Mouse (Mus musculus): ENCODE measurements around the gene Fmo2. TPM values are rescaled to one million over a fixed set of nuclear protein-coding genes. Genes with fewer than 3 reads are reported as not detected.
A peak's percentile ranks its signal among the peaks of the same experiment; 100 is the strongest.

Fmo2 gene
- polyA plus RNA-seq, 1 experiment from 2014 or later, result 5.2 TPM

- Histone ChIP-seq H3K9me3 (ENCODE audit: control insufficient read depth, low read length) (peaks cover 5% of the 10 kb centered on the region; the same call in 1 of the 2 replicates), H3K4me1 (ENCODE audit: control insufficient read depth, insufficient read depth, low read length) (peaks cover 12% of the 10 kb centered on the region), H3K4me3 (ENCODE audit: low read depth, low read length) (no peak overlapping the region), H3K36me3 (ENCODE audit: control insufficient read depth, insufficient read depth, low read length) (no peaks in the 10 kb centered on the region), H3K27ac (replicated peaks; ENCODE audit: low read depth, low read length) (no peak overlapping the region), H3K27me3 (replicated peaks; ENCODE audit: control insufficient read depth, insufficient read depth, low read length) (no peaks in the 10 kb centered on the region), H3K9ac (ENCODE audit: low read depth, low read length) (no peak overlapping the region), H3K4me2 (ENCODE audit: low read depth, low read length) (no peak overlapping the region)
- DNase-seq (ENCODE audit: low spot score), result no peak
- ATAC-seq (ENCODE audit: low read depth), result no peak
- 85% methylated on average over 5 of the region's 5 CpGs for WGBS
Observed at GRCm38 (mm10) chr1:162864279-162864678, 34.2 kb downstream of the Fmo2 start.

- ATAC-seq (ENCODE audit: low read depth), result no peak
- Histone ChIP-seq H3K4me1 (ENCODE audit: control insufficient read depth, insufficient read depth, low read length) (peaks cover 15% of the 10 kb centered on the region), H3K9ac (ENCODE audit: low read depth, low read length) (no peak overlapping the region), H3K27ac (replicated peaks; ENCODE audit: low read depth, low read length) (no peak overlapping the region), H3K27me3 (replicated peaks; ENCODE audit: control insufficient read depth, insufficient read depth, low read length) (no peaks in the 10 kb centered on the region), H3K4me3 (ENCODE audit: low read depth, low read length) (no peak overlapping the region), H3K36me3 (ENCODE audit: control insufficient read depth, insufficient read depth, low read length) (no peaks in the 10 kb centered on the region), H3K9me3 (ENCODE audit: control insufficient read depth, low read length) (peaks cover 5% of the 10 kb centered on the region; the same call in 1 of the 2 replicates), H3K4me2 (ENCODE audit: low read depth, low read length) (no peak overlapping the region)
- WGBS, result 84% methylated on average over 3 of the region's 3 CpGs
- DNase-seq (ENCODE audit: low spot score), result no peak
Observed at GRCm38 (mm10) chr1:162863579-162863978, 34.9 kb downstream of the Fmo2 start.

DNA sequence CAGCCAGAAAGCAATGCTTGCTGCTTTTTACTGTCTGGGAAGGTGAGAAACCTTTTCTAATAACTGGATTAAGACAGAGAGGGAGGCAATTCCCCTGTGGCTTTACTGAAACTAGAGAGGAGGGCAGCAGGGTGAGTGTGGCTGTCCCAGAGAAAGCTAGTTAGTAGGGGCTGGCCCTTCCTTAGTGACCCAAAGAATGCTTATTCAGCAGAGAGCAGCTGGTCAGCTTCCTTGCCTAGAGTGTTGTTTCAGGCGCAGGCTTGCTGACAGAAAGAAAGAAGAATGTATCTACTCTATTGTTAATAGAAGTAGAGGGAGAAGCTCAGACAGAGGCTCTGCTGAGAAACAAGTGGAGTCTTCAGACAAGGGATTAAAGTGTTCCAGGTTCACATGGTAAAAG is 36.2 kb downstream of the Fmo2 start:
- 42% methylated on average over 1 of the region's 1 CpGs for WGBS
- H3K27ac ChIP-seq (replicated peaks; ENCODE audit: low read depth, low read length), result no peak overlapping the region
- ATAC-seq (ENCODE audit: low read depth) (no peak), DNase-seq (ENCODE audit: low spot score) (no peak)
- no peak overlapping the region for H3K4me3 ChIP-seq (ENCODE audit: low read depth, low read length)
- no peaks in the 10 kb centered on the region for H3K27me3 ChIP-seq (replicated peaks; ENCODE audit: control insufficient read depth, insufficient read depth, low read length)
- H3K36me3 ChIP-seq (ENCODE audit: control insufficient read depth, insufficient read depth, low read length), result no peaks in the 10 kb centered on the region
- H3K9ac ChIP-seq (ENCODE audit: low read depth, low read length), result no peak overlapping the region
- no peak overlapping the region for H3K4me2 ChIP-seq (ENCODE audit: low read depth, low read length)
- peaks cover 15% of the 10 kb centered on the region for H3K4me1 ChIP-seq (ENCODE audit: control insufficient read depth, insufficient read depth, low read length)
- H3K9me3 ChIP-seq (ENCODE audit: control insufficient read depth, low read length), result no peaks in the 10 kb centered on the region

DNA sequence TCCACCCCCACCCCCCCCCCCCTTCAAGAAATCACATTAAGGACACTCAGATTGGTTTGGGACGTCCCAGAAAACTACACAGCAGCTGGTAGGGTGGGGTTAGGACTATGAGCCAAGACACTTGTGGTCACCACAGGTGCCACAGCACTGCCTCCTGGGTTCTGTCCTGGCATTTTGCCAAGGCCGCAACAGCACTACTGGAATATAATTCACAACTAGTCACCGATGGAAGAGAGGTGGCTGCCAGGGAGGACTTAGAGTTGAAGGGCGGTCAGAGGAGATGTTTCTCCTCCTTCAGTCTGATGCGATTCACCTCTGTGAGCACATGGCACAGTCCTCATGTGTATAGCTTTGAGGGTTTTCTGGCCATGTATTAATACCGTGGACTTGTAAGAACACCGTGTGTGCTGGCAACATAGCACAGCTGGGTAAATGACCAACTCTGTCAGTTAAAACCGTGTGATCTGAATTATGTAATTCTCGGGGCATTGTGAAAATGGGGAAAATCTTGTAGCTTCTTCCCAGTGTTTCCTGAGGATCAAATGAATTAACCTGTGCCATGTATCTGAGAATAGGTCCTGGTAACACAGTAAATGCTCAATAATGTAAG is 38.4 kb downstream of the Fmo2 start:
- ATAC-seq (ENCODE audit: low read depth), result peak; percentile 74; the same call in 1 of the 2 replicates
- peak; percentile 81 for DNase-seq (ENCODE audit: low spot score)
- H3K4me3 ChIP-seq (ENCODE audit: low read depth, low read length), result no peak overlapping the region
- H3K27ac ChIP-seq (replicated peaks; ENCODE audit: low read depth, low read length), result no peak overlapping the region; the same call in 1 of the 2 replicates
- no peaks in the 10 kb centered on the region for H3K36me3 ChIP-seq (ENCODE audit: control insufficient read depth, insufficient read depth, low read length)
- H3K27me3 ChIP-seq (replicated peaks; ENCODE audit: control insufficient read depth, insufficient read depth, low read length), result no peaks in the 10 kb centered on the region
- peaks cover 15% of the 10 kb centered on the region for H3K4me1 ChIP-seq (ENCODE audit: control insufficient read depth, insufficient read depth, low read length)
- 53% methylated on average over 9 of the region's 9 CpGs for WGBS
- H3K9ac ChIP-seq (ENCODE audit: low read depth, low read length), result no peak overlapping the region
- H3K4me2 ChIP-seq (ENCODE audit: low read depth, low read length), result peak overlapping the region; percentile 57; the same call in 1 of the 2 replicates
- no peaks in the 10 kb centered on the region for H3K9me3 ChIP-seq (ENCODE audit: control insufficient read depth, low read length)

- H3K9ac ChIP-seq (ENCODE audit: low read depth, low read length), result peak overlapping the region; percentile 57; the same call in 1 of the 2 replicates
- DNase-seq (ENCODE audit: low spot score) (peak; percentile 90), ATAC-seq (ENCODE audit: low read depth) (peak; percentile 90)
- H3K4me3 ChIP-seq (ENCODE audit: low read depth, low read length), result peak overlapping the region; percentile 31
- H3K27ac ChIP-seq (replicated peaks; ENCODE audit: low read depth, low read length), result peak overlapping the region; percentile 87
- peak overlapping the region; percentile 57 for H3K4me2 ChIP-seq (ENCODE audit: low read depth, low read length)
- H3K4me1 ChIP-seq (ENCODE audit: control insufficient read depth, insufficient read depth, low read length), result peaks cover 15% of the 10 kb centered on the region
- H3K36me3 ChIP-seq (ENCODE audit: control insufficient read depth, insufficient read depth, low read length), result no peaks in the 10 kb centered on the region
- H3K27me3 ChIP-seq (replicated peaks; ENCODE audit: control insufficient read depth, insufficient read depth, low read length), result no peaks in the 10 kb centered on the region
- WGBS, result 28% methylated on average over 10 of the region's 10 CpGs
- H3K9me3 ChIP-seq (ENCODE audit: control insufficient read depth, low read length), result no peaks in the 10 kb centered on the region
Observed at GRCm38 (mm10) chr1:162859545-162859976, 39.0 kb downstream of the Fmo2 start.

- H3K9ac ChIP-seq (ENCODE audit: low read depth, low read length), result peak overlapping the region; percentile 57
- no peaks in the 10 kb centered on the region for H3K27me3 ChIP-seq (replicated peaks; ENCODE audit: control insufficient read depth, insufficient read depth, low read length)
- ATAC-seq (ENCODE audit: low read depth), result peak; percentile 9; the same call in 1 of the 2 replicates
- H3K27ac ChIP-seq (replicated peaks; ENCODE audit: low read depth, low read length), result peak overlapping the region; percentile 87
- peaks cover 15% of the 10 kb centered on the region for H3K4me1 ChIP-seq (ENCODE audit: control insufficient read depth, insufficient read depth, low read length)
- H3K36me3 ChIP-seq (ENCODE audit: control insufficient read depth, insufficient read depth, low read length), result no peaks in the 10 kb centered on the region
- DNase-seq (ENCODE audit: low spot score), result no peak
- H3K4me3 ChIP-seq (ENCODE audit: low read depth, low read length), result peak overlapping the region; percentile 31
- H3K9me3 ChIP-seq (ENCODE audit: control insufficient read depth, low read length), result no peaks in the 10 kb centered on the region
- 44% methylated on average over 12 of the region's 12 CpGs for WGBS
- peak overlapping the region; percentile 57 for H3K4me2 ChIP-seq (ENCODE audit: low read depth, low read length)
Observed at GRCm38 (mm10) chr1:162858748-162859130, 39.8 kb downstream of the Fmo2 start.

DNA sequence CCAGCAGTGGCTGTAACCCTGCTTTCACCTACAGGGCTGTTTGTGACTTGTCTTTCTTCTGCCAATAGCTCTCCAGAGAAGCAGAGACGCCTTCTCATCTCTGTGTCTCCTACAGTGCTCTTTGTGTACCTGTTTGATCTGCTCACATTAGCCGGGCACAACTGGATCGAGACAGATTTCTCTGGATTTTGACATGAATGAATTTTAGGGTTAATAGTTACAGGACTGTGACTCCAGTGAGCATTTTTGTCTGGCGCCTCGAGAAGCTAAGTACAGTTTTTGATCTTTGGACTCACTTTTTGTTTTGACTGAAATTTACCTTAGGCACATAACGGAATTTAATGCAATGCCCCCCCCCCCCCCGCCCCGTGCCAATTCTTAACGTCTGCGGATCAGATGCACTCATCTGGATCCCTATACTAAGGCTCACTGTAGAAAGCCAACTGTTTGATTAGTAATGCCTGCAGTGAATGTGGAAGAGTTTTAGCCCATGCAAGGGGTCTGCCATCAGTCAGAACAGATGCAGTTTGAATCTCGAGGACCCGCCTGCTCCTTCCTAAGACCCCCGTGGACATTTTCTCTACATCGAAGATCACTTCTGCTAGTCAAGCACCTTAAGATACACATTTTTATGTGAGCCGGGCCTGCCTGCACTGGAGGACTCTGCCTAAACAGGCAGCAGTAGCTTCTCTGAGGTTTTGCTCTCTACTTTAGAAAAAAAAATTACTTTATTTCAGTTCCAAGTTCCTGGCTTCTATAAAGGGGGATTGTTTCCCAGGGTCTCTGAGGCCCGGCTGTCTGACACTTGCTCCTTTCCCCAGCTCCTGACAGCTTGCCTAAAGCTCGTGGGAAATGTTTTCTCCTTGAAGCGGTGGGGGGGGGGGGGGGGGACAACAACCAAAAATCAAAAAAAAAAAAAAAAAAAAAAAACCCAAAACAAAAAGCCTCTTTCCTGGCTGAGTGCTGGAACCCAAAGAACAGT is 40.5 kb downstream of the Fmo2 start:
- Histone ChIP-seq H3K9ac (ENCODE audit: low read depth, low read length) (peak overlapping the region; percentile 57), H3K4me2 (ENCODE audit: low read depth, low read length) (peak overlapping the region; percentile 57), H3K27me3 (replicated peaks; ENCODE audit: control insufficient read depth, insufficient read depth, low read length) (no peaks in the 10 kb centered on the region), H3K36me3 (ENCODE audit: control insufficient read depth, insufficient read depth, low read length) (no peaks in the 10 kb centered on the region), H3K9me3 (ENCODE audit: control insufficient read depth, low read length) (no peaks in the 10 kb centered on the region), H3K27ac (replicated peaks; ENCODE audit: low read depth, low read length) (peak overlapping the region; percentile 87), H3K4me1 (ENCODE audit: control insufficient read depth, insufficient read depth, low read length) (peaks cover 17% of the 10 kb centered on the region), H3K4me3 (ENCODE audit: low read depth, low read length) (peak overlapping the region; percentile 31)
- 31% methylated on average over 18 of the region's 18 CpGs for WGBS
- DNase-seq (ENCODE audit: low spot score) (peak; percentile 74), ATAC-seq (ENCODE audit: low read depth) (0 out of 2 replicates have a peak, but pooled peaks have one; percentile 17)

DNA sequence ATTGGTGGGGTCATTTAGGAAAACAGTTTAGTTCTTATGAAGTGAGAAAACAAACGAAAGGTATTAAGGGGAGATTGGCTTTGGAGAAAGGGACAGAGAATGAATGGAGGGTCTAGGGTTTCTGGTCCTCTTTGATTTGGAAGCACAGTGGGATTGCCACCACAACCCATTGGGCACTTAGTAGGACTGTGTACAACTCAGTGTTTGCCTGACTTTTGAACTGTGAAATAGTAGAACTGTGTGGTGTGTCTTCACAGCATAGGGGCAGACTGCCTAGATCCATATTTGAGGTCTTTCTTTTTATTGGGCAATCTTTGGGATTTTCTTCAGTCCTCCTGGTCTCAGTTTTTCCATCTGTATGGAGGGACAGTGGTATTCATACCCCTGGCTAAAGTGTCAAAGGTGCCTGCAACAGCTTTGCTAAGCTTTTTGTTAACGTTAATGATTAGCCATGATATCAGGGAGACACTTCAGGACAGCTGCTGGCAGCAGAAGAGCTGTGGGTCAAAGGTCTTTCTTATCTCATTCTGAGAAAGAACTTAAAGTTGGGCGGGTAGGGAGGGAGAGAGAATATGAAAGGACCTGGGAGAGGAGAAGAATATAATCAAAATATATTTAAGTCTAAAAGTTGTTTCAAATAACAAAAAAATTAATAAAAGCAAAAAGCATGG is 44.6 kb downstream of the Fmo2 start:
- DNase-seq (ENCODE audit: low spot score), result no peak
- Histone ChIP-seq H3K27me3 (replicated peaks; ENCODE audit: control insufficient read depth, insufficient read depth, low read length) (no peaks in the 10 kb centered on the region), H3K4me3 (ENCODE audit: low read depth, low read length) (no peak overlapping the region), H3K9ac (ENCODE audit: low read depth, low read length) (no peak overlapping the region), H3K27ac (replicated peaks; ENCODE audit: low read depth, low read length) (0 out of 2 replicates have a peak overlapping the region, but pooled peaks have one; percentile 6), H3K36me3 (ENCODE audit: control insufficient read depth, insufficient read depth, low read length) (no peaks in the 10 kb centered on the region), H3K4me2 (ENCODE audit: low read depth, low read length) (no peak overlapping the region), H3K4me1 (ENCODE audit: control insufficient read depth, insufficient read depth, low read length) (peaks cover 4% of the 10 kb centered on the region; the same call in 1 of the 2 replicates), H3K9me3 (ENCODE audit: control insufficient read depth, low read length) (no peaks in the 10 kb centered on the region)
- WGBS, result 64% methylated on average over 3 of the region's 3 CpGs
- no peak for ATAC-seq (ENCODE audit: low read depth)
